Mouse (Mus musculus) T-helper 2 cell (primary cell): ENCODE results near the gene Tnfsf4.

Source experiments
- in situ Hi-C: fragments of 300-600 bp; cut with MboI, MseI; formaldehyde crosslinking; loops from one replicate; pipeline ENCODE4 v1.15.1; 2025; ENCODE audit warnings: high pct_unique_total_duplicates

Gene Tnfsf4

GRCm38 (mm10) chr1:161452250-161452649 is 57.0 kb downstream of the Tnfsf4 start:
- in situ Hi-C loops = no loop called here

GRCm38 (mm10) chr1:161463388-161464085 is 68.3 kb downstream of the Tnfsf4 start:
- in situ Hi-C loops = no loop called here
